Comparison of ENCODE assay signal across 8 mouse cellular contexts in the genomic region with DNA sequence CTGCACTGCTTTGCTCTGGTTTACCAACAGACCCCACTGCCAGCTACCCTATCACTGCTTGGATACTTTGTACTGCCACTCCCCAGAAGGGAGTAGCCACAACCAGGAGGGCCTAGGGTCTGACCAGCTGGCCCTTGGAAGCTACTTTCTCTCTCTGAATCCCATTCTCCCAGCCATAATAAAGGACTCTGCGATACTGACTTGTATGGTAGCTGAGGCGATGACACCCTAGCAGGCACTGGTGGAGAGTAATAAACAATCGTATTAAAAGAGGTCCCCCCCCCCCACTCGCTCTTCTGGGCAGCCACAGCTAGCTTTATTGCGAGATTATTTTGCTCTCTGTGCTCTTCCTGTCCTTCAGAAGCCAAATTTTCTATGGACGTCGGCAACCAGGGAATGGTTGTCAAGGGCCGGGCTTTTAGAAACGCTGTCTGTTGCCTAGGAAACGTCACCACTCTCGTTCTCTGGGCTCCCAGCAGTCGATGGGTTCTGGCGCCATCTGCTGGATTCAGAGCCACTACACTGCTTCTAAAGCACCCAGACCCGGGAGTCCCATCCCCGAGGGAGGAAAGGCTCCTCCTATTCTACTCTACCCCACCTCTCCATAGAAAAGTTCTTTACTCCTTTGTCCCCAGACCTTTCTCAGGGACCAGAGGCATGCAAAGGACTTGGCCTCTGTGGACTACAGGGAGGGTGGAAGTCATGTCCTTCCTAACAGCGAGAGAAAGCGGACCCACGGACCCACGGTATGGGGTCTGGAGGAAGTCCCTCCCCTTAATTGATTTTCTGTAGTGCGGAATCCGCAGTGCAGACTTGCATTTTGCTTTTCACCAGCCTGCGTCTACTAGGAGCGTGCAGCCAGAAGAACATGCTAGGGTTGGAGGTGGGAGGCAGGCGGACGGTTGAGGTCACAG. TPM values are rescaled to one million over a fixed set of nuclear protein-coding genes. Genes with fewer than 3 reads are reported as not detected.
A peak's percentile ranks its signal among the peaks of the same experiment; 100 is the strongest.
DNase-seq lines count a peak whose midpoint lies in the region; ATAC-seq lines count a peak whose summit lies in the region.

No protein-coding gene starts in this region.

- peak; percentile 85 for ATAC-seq in midbrain, embryonic 12.5 days (ENCODE audit: low FRiP score, low read depth)
- no peak for ATAC-seq in erythroid progenitor cell, adult 5-6 weeks (replicated peaks; ENCODE audit: low FRiP score, poor library complexity, severe bottlenecking)

- peaks cover 25% of the 10 kb centered on the region for H3K36me3 ChIP-seq in midbrain, embryonic 12.5 days

- peak overlapping the region; percentile 35; the same call in 1 of the 2 replicates for H3K9ac ChIP-seq in midbrain, embryonic 12.5 days (replicated peaks)

- intact Hi-C loops in left cerebral cortex, postnatal 4 days (cut with DNase I) = loop anchor here (2.0 kb wide), 1 partner anchor 28 kb away; no protein-coding TSS in a partner anchor

- 10% methylated on average over 25 of the region's 25 CpGs for WGBS in midbrain, embryonic 12.5 days

- peak overlapping the region; percentile 35; the same call in 1 of the 2 replicates for H3K27ac ChIP-seq in midbrain, embryonic 12.5 days (replicated peaks)

- DNase-seq in adrenal gland, adult 18-20 months (ENCODE audit: low spot score in 2 of 2) = peak; percentile 85 to 86
- peak; percentile 86 for DNase-seq in embryo, embryonic 11.5 days (ENCODE audit: low read depth, low spot score)
- peak; percentile 99 for DNase-seq in heart, adult 11 months
- peak; percentile 83 for DNase-seq in kidney, adult 11 months
- peak; percentile 92 for DNase-seq in left cerebral cortex, postnatal 4 days
- DNase-seq in skeletal muscle tissue, adult 2 months (ENCODE audit: low read depth, low spot score) = peak; percentile 76

- peaks cover 16% of the 10 kb centered on the region; the same call in 1 of the 2 replicates for H3K4me1 ChIP-seq in midbrain, embryonic 12.5 days

- H3K9me3 ChIP-seq in midbrain, embryonic 12.5 days = no peaks in the 10 kb centered on the region

- H3K4me2 ChIP-seq in midbrain, embryonic 12.5 days (replicated peaks) = peak overlapping the region; percentile 62

- peak overlapping the region; percentile 37 for H3K4me3 ChIP-seq in midbrain, embryonic 12.5 days

- peaks cover 36% of the 10 kb centered on the region for H3K27me3 ChIP-seq in midbrain, embryonic 12.5 days

RNA-seq across cellular contexts. Expression of a gene that starts 17.6 kb away (rescaled TPM):
- 10 to 100 TPM; 49.6 to 63.7 TPM for total RNA-seq in adrenal gland, adult 18-20 months (2021)
- 10 to 100 TPM; 92.7 to 96.6 TPM for total RNA-seq in left cerebral cortex, postnatal 4 days (2021)
- polyA plus RNA-seq in midbrain, embryonic 12.5 days (2016; fragmentation: Nextera tagmentation; extraction: Ambion mirVana) = 50.2 and 51.6 TPM in 2 replicates
- 4.2 and 20.9 TPM in 2 replicates for total RNA-seq in erythroid progenitor cell, adult 5-6 weeks (2015; ENCODE audit: low replicate concordance)
- 2.9 and 11.0 TPM in 2 replicates for total RNA-seq in erythroid progenitor cell, adult 5-6 weeks (2017; ENCODE audit: low replicate concordance)

RNA-seq across cellular contexts. Expression of a gene that starts 19.2 kb away (rescaled TPM):
- 1 to 10 TPM; 1.3 to 3.9 TPM for total RNA-seq in adrenal gland, adult 18-20 months (2021)
- 10 to 100 TPM; 15.1 to 19.1 TPM for total RNA-seq in left cerebral cortex, postnatal 4 days (2021)
- polyA plus RNA-seq in midbrain, embryonic 12.5 days (2016; fragmentation: Nextera tagmentation; extraction: Ambion mirVana) = 1.3 and 1.6 TPM in 2 replicates
- total RNA-seq in erythroid progenitor cell, adult 5-6 weeks (2015; ENCODE audit: low replicate concordance) = not detected in 2 replicates
- not detected in 2 replicates for total RNA-seq in erythroid progenitor cell, adult 5-6 weeks (2017; ENCODE audit: low replicate concordance)

RNA-seq across cellular contexts. Expression of a gene that starts 33.8 kb away (rescaled TPM):
- 10 to 100 TPM; 32.4 to 34.3 TPM for total RNA-seq in adrenal gland, adult 18-20 months (2021)
- 10 to 100 TPM; 44.5 to 51.7 TPM for total RNA-seq in left cerebral cortex, postnatal 4 days (2021)
- polyA plus RNA-seq in midbrain, embryonic 12.5 days (2016; fragmentation: Nextera tagmentation; extraction: Ambion mirVana) = 59.7 and 62.5 TPM in 2 replicates
- total RNA-seq in erythroid progenitor cell, adult 5-6 weeks (2015; ENCODE audit: low replicate concordance) = 16.9 and 17.6 TPM in 2 replicates
- 12.3 and 12.9 TPM in 2 replicates for total RNA-seq in erythroid progenitor cell, adult 5-6 weeks (2017; ENCODE audit: low replicate concordance)
